ENCODE assay signal across 8 mouse cellular contexts in the genomic region with DNA sequence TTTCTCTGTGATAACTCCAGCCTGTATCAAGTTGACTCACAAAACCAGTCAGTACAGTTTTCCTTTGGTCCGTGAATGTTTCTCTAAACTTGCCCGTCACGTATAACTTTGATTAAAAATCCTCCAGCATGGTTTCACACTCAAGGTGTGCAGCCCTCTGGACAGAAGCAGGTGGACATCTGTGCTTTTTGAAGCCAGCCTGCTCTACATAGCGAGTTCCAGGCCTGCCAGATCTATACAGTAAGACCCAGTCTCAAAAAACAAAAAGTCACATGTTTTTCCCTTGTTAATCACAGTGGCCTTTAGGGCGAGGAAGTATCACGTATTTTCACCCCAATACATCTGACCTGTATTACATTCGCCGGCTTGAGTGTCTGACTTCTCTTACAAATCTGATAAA. TPM values are rescaled to one million over a fixed set of nuclear protein-coding genes. Genes with fewer than 3 reads are reported as not detected.
DNase-seq lines count a peak whose midpoint lies in the region; ATAC-seq and TF ChIP-seq lines count a peak whose summit lies in the region.

No protein-coding gene starts in this region.

- no peak for TF ChIP-seq CTCF in spleen, adult 2 months (IDR thresholded peaks at IDR 0.05; ENCODE audit: extremely low read depth, insufficient read depth, insufficient read length, insufficient replicate concordance)
- TF ChIP-seq CTCF in stomach, postnatal 0 days (IDR thresholded peaks at IDR 0.05; ENCODE audit: low read depth), result no peak

- peak overlapping the region; percentile 78 for H3K4me2 ChIP-seq in liver, embryonic 11.5 days
- peak overlapping the region; percentile 68 for H3K4me2 ChIP-seq in stomach, postnatal 0 days (replicated peaks; ENCODE audit: low read depth)

- no peak for TF ChIP-seq EP300 in stomach, postnatal 0 days (optimal IDR thresholded peaks at IDR 0.05)

- WGBS in spleen, adult 2 months, result 30% methylated on average over 8 of the region's 8 CpGs
- 23% methylated on average over 8 of the region's 8 CpGs for WGBS in liver, embryonic 11.5 days
- 11% methylated on average over 8 of the region's 8 CpGs for WGBS in stomach, postnatal 0 days

- no peak for ATAC-seq in liver, embryonic 11.5 days (replicated peaks; ENCODE audit: low FRiP score)
- 0 out of 2 replicates have a peak, but pooled peaks have one; percentile 27 for ATAC-seq in stomach, postnatal 0 days (ENCODE audit: low FRiP score, low TSS enrichment)
- no peak for ATAC-seq in CD4-positive, CD25-positive, alpha-beta regulatory T cell, adult 4 months

- DNase-seq in embryo, embryonic 11 days, result peak; percentile 4
- no peak for DNase-seq in embryo, embryonic 9.5 days (ENCODE audit: extremely low spot score)
- DNase-seq in spleen, adult 2 months (ENCODE audit: low read depth in 1 of 2, low spot score in 2 of 2), result no peak
- DNase-seq in spleen, postnatal 10 days (ENCODE audit: low spot score in 2 of 2), result no peak
- DNase-seq in liver, embryonic 11.5 days (ENCODE audit: low spot score), result no peak
- no peak for DNase-seq in stomach, postnatal 0 days (ENCODE audit: low spot score)
- DNase-seq in kidney, adult 9 months, result no peak

- H3K27ac ChIP-seq in spleen, adult 2 months (ENCODE audit: insufficient read depth, low read length), result no peak overlapping the region
- H3K27ac ChIP-seq in liver, embryonic 11.5 days (ENCODE audit: low read depth, low read length), result no peak overlapping the region; the same call in 1 of the 2 replicates
- H3K27ac ChIP-seq in stomach, postnatal 0 days (replicated peaks), result peak overlapping the region; percentile 87

- H3K9me3 ChIP-seq in liver, embryonic 11.5 days (ENCODE audit: control insufficient read depth, low read length), result no peaks in the 10 kb centered on the region
- H3K9me3 ChIP-seq in stomach, postnatal 0 days (ENCODE audit: control insufficient read depth, low read length), result no peaks in the 10 kb centered on the region

- H3K9ac ChIP-seq in liver, embryonic 11.5 days (ENCODE audit: low read depth, low read length), result peak overlapping the region; percentile 90
- H3K9ac ChIP-seq in stomach, postnatal 0 days (ENCODE audit: low read length), result peak overlapping the region; percentile 93

- no peaks in the 10 kb centered on the region for H3K27me3 ChIP-seq in spleen, adult 2 months (ENCODE audit: control insufficient read depth, insufficient read depth, low read length)
- H3K27me3 ChIP-seq in liver, embryonic 11.5 days (replicated peaks; ENCODE audit: control insufficient read depth, insufficient read depth, low read length), result no peaks in the 10 kb centered on the region
- no peaks in the 10 kb centered on the region for H3K27me3 ChIP-seq in stomach, postnatal 0 days (ENCODE audit: control insufficient read depth, insufficient read depth, low read length)

- TF ChIP-seq POLR2A in spleen, adult 2 months (IDR thresholded peaks at IDR 0.05; ENCODE audit: low read depth, low read length), result no peak

- H3K36me3 ChIP-seq in spleen, adult 2 months (ENCODE audit: control insufficient read depth, insufficient read depth, low read length), result peaks cover 8% of the 10 kb centered on the region
- peaks cover 6% of the 10 kb centered on the region for H3K36me3 ChIP-seq in liver, embryonic 11.5 days (ENCODE audit: control insufficient read depth, insufficient read depth, low read length)
- H3K36me3 ChIP-seq in stomach, postnatal 0 days (ENCODE audit: control insufficient read depth, insufficient read depth, low read length), result peaks cover 2% of the 10 kb centered on the region; the same call in 1 of the 2 replicates

- peaks cover 2% of the 10 kb centered on the region; the same call in 1 of the 2 replicates for H3K4me1 ChIP-seq in spleen, adult 2 months (ENCODE audit: control insufficient read depth, insufficient read depth, insufficient read length)
- peaks cover 9% of the 10 kb centered on the region for H3K4me1 ChIP-seq in liver, embryonic 11.5 days (replicated peaks; ENCODE audit: control insufficient read depth, insufficient read depth, low read length)
- no peaks in the 10 kb centered on the region for H3K4me1 ChIP-seq in stomach, postnatal 0 days (replicated peaks; ENCODE audit: control insufficient read depth, insufficient read depth)

- H3K4me3 ChIP-seq in spleen, adult 2 months (ENCODE audit: extremely low read depth, insufficient read depth, insufficient read length), result peak overlapping the region; percentile 86
- peak overlapping the region; percentile 91 for H3K4me3 ChIP-seq in liver, embryonic 11.5 days (ENCODE audit: low read depth, low read length)
- H3K4me3 ChIP-seq in stomach, postnatal 0 days (ENCODE audit: low read depth, low read length), result peak overlapping the region; percentile 95

RNA-seq across cellular contexts. Expression of a gene that starts 0.5 kb away (rescaled TPM):
- polyA plus RNA-seq in spleen, adult 2 months (2012; rRNA removed), result 0.44 and 1.2 TPM in 2 replicates
- polyA plus RNA-seq in liver, embryonic 11.5 days (2014; fragmentation: Nextera tagmentation; extraction: Ambion mirVana), result 0.62 TPM in 1 of 2 replicates, not detected in the other
- 0.67 and 1.4 TPM in 2 replicates for polyA plus RNA-seq in stomach, postnatal 0 days (2015; fragmentation: Nextera tagmentation; extraction: Ambion mirVana)
- not detected for polyA plus RNA-seq in CD4-positive, CD25-positive, alpha-beta regulatory T cell, adult 4 months (2017; shearing (Covaris generic))

RNA-seq across cellular contexts. Expression of a gene that starts 0.9 kb away (rescaled TPM):
- polyA plus RNA-seq in spleen, adult 2 months (2012; rRNA removed), result 11.0 and 15.0 TPM in 2 replicates
- polyA plus RNA-seq in liver, embryonic 11.5 days (2014; fragmentation: Nextera tagmentation; extraction: Ambion mirVana), result 34.8 and 36.7 TPM in 2 replicates
- 23.8 and 23.9 TPM in 2 replicates for polyA plus RNA-seq in stomach, postnatal 0 days (2015; fragmentation: Nextera tagmentation; extraction: Ambion mirVana)
- 10 to 100 TPM; 14.8 to 16.1 TPM for polyA plus RNA-seq in CD4-positive, CD25-positive, alpha-beta regulatory T cell, adult 4 months (2017; shearing (Covaris generic))

RNA-seq across cellular contexts. Expression of a gene that starts 16.8 kb away (rescaled TPM):
- polyA plus RNA-seq in spleen, adult 2 months (2012; rRNA removed), result 9.6 and 10.2 TPM in 2 replicates
- 11.5 and 12.4 TPM in 2 replicates for polyA plus RNA-seq in liver, embryonic 11.5 days (2014; fragmentation: Nextera tagmentation; extraction: Ambion mirVana)
- 5.6 and 6.2 TPM in 2 replicates for polyA plus RNA-seq in stomach, postnatal 0 days (2015; fragmentation: Nextera tagmentation; extraction: Ambion mirVana)
- 1 to 10 TPM; 5.8 to 8.8 TPM for polyA plus RNA-seq in CD4-positive, CD25-positive, alpha-beta regulatory T cell, adult 4 months (2017; shearing (Covaris generic))

RNA-seq across cellular contexts. Expression of a gene that starts 28.4 kb away (rescaled TPM):
- 1.5 and 2.5 TPM in 2 replicates for polyA plus RNA-seq in spleen, adult 2 months (2012; rRNA removed)
- polyA plus RNA-seq in liver, embryonic 11.5 days (2014; fragmentation: Nextera tagmentation; extraction: Ambion mirVana), result 0.14 TPM in 1 of 2 replicates, not detected in the other
- polyA plus RNA-seq in stomach, postnatal 0 days (2015; fragmentation: Nextera tagmentation; extraction: Ambion mirVana), result 0.10 and 0.12 TPM in 2 replicates
- polyA plus RNA-seq in CD4-positive, CD25-positive, alpha-beta regulatory T cell, adult 4 months (2017; shearing (Covaris generic)), result not detected

RNA-seq across cellular contexts. Expression of a gene that starts 43.0 kb away (rescaled TPM):
- polyA plus RNA-seq in spleen, adult 2 months (2012; rRNA removed), result 116 and 142 TPM in 2 replicates
- 0.35 and 0.45 TPM in 2 replicates for polyA plus RNA-seq in liver, embryonic 11.5 days (2014; fragmentation: Nextera tagmentation; extraction: Ambion mirVana)
- 0.29 and 0.38 TPM in 2 replicates for polyA plus RNA-seq in stomach, postnatal 0 days (2015; fragmentation: Nextera tagmentation; extraction: Ambion mirVana)
- 1 to 10 TPM in 1 of 2 experiments, under 1 TPM in 1; 0.52 to 3.9 TPM for polyA plus RNA-seq in CD4-positive, CD25-positive, alpha-beta regulatory T cell, adult 4 months (2017; shearing (Covaris generic))
